Mouse (Mus musculus) lung, embryonic 16.5 days (tissue): ENCODE results near the gene Bpi. TPM values are rescaled to one million over a fixed set of nuclear protein-coding genes. Genes with fewer than 3 reads are reported as not detected.

Experiments used
- ATAC-seq: fragments of 200-750 bp; cut with Nextera tagmentation; 2 replicates; pipeline ENCODE4 v1.8.0; 2017; ENCODE audit warnings: low read depth, mild to moderate bottlenecking, moderate library complexity
- H3K27ac ChIP-seq: fragments of 300-500 bp; sonication (generic); 2 replicates; pipeline ENCODE4 v1.5.1; 2014; ENCODE audit warnings: mild to moderate bottlenecking, control low read depth, low read length
- H3K27me3 ChIP-seq: fragments of 300-500 bp; sonication (generic); 2 replicates; pipeline ENCODE4 v1.6.1; 2014; ENCODE audit warnings: low read depth, low read length, mixed read lengths; ENCODE audit not compliant: control insufficient read depth, insufficient read depth
- H3K36me3 ChIP-seq: fragments of 300-500 bp; sonication (generic); 2 replicates; pipeline ENCODE4 v1.6.1; 2014; ENCODE audit warnings: low read length; ENCODE audit not compliant: control insufficient read depth, insufficient read depth
- H3K4me1 ChIP-seq: fragments of 300-500 bp; sonication (generic); replicated peaks from 2 replicates; pipeline ENCODE4 v1.6.1; 2014; ENCODE audit warnings: low read length, mixed read lengths; ENCODE audit not compliant: control insufficient read depth, insufficient read depth
- H3K4me2 ChIP-seq: fragments of 300-500 bp; sonication (generic); 2 replicates; pipeline ENCODE4 v1.6.1; 2014; ENCODE audit warnings: low read depth, low read length, control low read depth
- H3K4me3 ChIP-seq: fragments of 300-500 bp; sonication (generic); 2 replicates; pipeline ENCODE4 v1.5.1; 2014; ENCODE audit warnings: mild to moderate bottlenecking, low read length, control low read depth
- H3K9ac ChIP-seq: fragments of 300-500 bp; sonication (generic); 2 replicates; pipeline ENCODE4 v1.6.1; 2014; ENCODE audit warnings: low read length, control low read depth
- H3K9me3 ChIP-seq: fragments of 300-500 bp; sonication (generic); 2 replicates; pipeline ENCODE4 v1.6.1; 2016; ENCODE audit warnings: low read length; ENCODE audit not compliant: control insufficient read depth
- WGBS: fragments of 180-500 bp; shearing (Covaris S2); extraction: QIAGEN DNeasy Blood & Tissue Kit; methylation state at CpG from one replicate; pipeline ENCODE4 v1.1.7; 2014; 5-methylcytosine and 5-hydroxymethylcytosine counted together
- polyA plus RNA-seq: library from polyadenylated mRNA; unstranded; fragments of >200 nt; fragmentation: Nextera tagmentation; extraction: Ambion mirVana; gene quantifications from 2 replicates; pipeline ENCODE4 v1.2.1, GENCODE M21; 2015

Gene Bpi
- polyA plus RNA-seq, 1 experiment from 2014 or later, result not detected

DNA sequence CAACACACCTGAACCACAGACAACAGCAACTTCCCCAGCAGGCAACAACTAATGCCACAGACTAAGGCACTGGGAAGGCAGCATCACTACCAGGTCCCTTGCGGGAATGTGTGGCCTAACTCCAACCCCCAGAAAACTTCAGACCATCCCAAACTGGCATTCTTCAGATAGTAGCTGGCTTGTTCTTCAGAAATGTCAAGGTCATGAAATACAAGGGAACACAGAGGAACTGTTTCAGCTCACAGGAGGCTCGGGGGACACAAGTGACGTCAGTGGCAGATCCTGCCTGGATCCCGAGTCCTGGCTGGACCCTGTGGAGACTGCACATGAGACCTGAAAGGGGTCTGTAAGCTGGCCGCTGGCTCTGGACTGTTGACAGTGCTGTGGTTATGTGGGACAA, 4.1 kb upstream of the Bpi start:
- ATAC-seq, result no peak
- no peaks in the 10 kb centered on the region for H3K9me3 ChIP-seq
- no peak overlapping the region for H3K27ac ChIP-seq
- no peak overlapping the region for H3K4me3 ChIP-seq
- WGBS, result 70% methylated on average over 5 of the region's 5 CpGs
- no peaks in the 10 kb centered on the region for H3K36me3 ChIP-seq
- H3K27me3 ChIP-seq, result no peaks in the 10 kb centered on the region
- no peak overlapping the region for H3K4me2 ChIP-seq
- no peak overlapping the region for H3K9ac ChIP-seq
- peaks cover 17% of the 10 kb centered on the region for H3K4me1 ChIP-seq

DNA sequence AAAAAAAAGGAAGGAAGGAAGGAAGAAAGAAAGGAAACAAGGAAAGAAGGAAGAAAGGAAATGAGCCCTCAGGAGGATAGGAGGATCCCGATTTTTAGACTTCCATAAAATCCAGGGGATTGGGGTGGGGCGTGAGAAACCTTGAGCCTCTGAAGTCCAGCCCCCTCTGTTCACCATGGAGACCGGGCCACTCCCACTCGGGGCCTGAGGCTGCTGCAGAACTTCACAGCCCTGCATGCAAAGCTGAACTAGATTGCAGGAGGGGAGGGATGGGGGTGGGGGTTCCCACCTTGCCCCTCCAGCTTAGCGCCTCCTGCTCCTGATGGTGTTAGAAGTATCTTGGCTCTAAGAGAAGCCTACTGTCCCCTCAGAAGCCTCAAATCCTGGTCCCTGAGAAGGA, 1.0 kb upstream of the Bpi start:
- no peaks in the 10 kb centered on the region for H3K9me3 ChIP-seq
- 10% methylated on average over 5 of the region's 5 CpGs for WGBS
- no peaks in the 10 kb centered on the region for H3K36me3 ChIP-seq
- no peak overlapping the region for H3K4me3 ChIP-seq
- no peak overlapping the region for H3K4me2 ChIP-seq
- H3K27ac ChIP-seq, result no peak overlapping the region
- H3K4me1 ChIP-seq, result peaks cover 17% of the 10 kb centered on the region
- H3K9ac ChIP-seq, result peak overlapping the region; percentile 22; the same call in 1 of the 2 replicates
- ATAC-seq, result peak; percentile 74
- no peaks in the 10 kb centered on the region for H3K27me3 ChIP-seq

GRCm38 (mm10) chr2:158258781-158259180, 887 bp downstream of the Bpi start:
- H3K9ac ChIP-seq, result no peak overlapping the region
- no peaks in the 10 kb centered on the region for H3K36me3 ChIP-seq
- WGBS, result 12% methylated on average over 12 of the region's 12 CpGs
- no peaks in the 10 kb centered on the region for H3K27me3 ChIP-seq
- no peak overlapping the region for H3K4me3 ChIP-seq
- ATAC-seq, result peak; percentile 46; the same call in 1 of the 2 replicates
- H3K27ac ChIP-seq, result no peak overlapping the region
- peaks cover 12% of the 10 kb centered on the region for H3K4me1 ChIP-seq
- no peaks in the 10 kb centered on the region for H3K9me3 ChIP-seq
- H3K4me2 ChIP-seq, result peak overlapping the region; percentile 29; the same call in 1 of the 2 replicates

- no peak for ATAC-seq
- Histone ChIP-seq H3K4me3 (no peak overlapping the region), H3K4me1 (peaks cover 12% of the 10 kb centered on the region), H3K4me2 (no peak overlapping the region), H3K9ac (no peak overlapping the region), H3K27me3 (no peaks in the 10 kb centered on the region), H3K27ac (no peak overlapping the region), H3K9me3 (no peaks in the 10 kb centered on the region), H3K36me3 (no peaks in the 10 kb centered on the region)
- 67% methylated on average over 8 of the region's 8 CpGs for WGBS
Measured at GRCm38 (mm10) chr2:158259498-158259897, 1.6 kb downstream of the Bpi start.

- Histone ChIP-seq H3K4me3 (no peak overlapping the region), H3K4me1 (no peaks in the 10 kb centered on the region), H3K9ac (no peak overlapping the region), H3K4me2 (no peak overlapping the region), H3K9me3 (no peaks in the 10 kb centered on the region), H3K27ac (no peak overlapping the region), H3K27me3 (no peaks in the 10 kb centered on the region), H3K36me3 (no peaks in the 10 kb centered on the region)
- WGBS, result 81% methylated on average over 3 of the region's 3 CpGs
- no peak for ATAC-seq
Measured at GRCm38 (mm10) chr2:158264877-158265276, 7.0 kb downstream of the Bpi start.

- 82% methylated on average over 8 of the region's 8 CpGs for WGBS
- Histone ChIP-seq H3K36me3 (no peaks in the 10 kb centered on the region), H3K27ac (no peak overlapping the region), H3K4me2 (no peak overlapping the region), H3K4me3 (no peak overlapping the region), H3K27me3 (no peaks in the 10 kb centered on the region), H3K9me3 (no peaks in the 10 kb centered on the region), H3K9ac (no peak overlapping the region), H3K4me1 (no peaks in the 10 kb centered on the region)
- ATAC-seq, result no peak
Measured at GRCm38 (mm10) chr2:158270017-158270416, 12.1 kb downstream of the Bpi start.

DNA sequence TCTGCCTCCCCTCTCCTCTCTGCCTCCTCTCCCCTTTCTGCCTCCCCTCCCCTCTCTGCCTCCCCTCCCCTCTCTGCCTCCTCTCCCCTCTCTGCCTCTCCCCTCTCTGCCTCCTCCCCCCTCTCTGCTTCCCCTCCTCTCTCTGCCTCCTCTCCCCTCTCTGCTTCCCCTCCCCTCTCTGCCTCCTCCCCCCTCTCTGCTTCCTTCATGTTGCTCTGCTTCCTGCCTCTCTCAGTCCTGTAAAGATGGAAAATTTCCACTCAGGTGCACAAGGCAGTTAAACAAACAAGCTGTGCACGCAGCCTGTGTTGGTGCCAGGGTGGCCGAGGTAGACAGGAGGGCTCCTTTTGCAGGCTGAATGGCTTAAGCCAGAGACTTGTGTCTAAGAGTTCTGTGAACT, 15.8 kb downstream of the Bpi start:
- ATAC-seq, result peak; percentile 55
- Histone ChIP-seq H3K9ac (no peak overlapping the region), H3K9me3 (no peaks in the 10 kb centered on the region), H3K4me3 (no peak overlapping the region), H3K4me1 (no peaks in the 10 kb centered on the region), H3K27ac (peak overlapping the region; percentile 26), H3K36me3 (no peaks in the 10 kb centered on the region), H3K27me3 (no peaks in the 10 kb centered on the region), H3K4me2 (no peak overlapping the region)
- 8% methylated on average over 2 of the region's 2 CpGs for WGBS

GRCm38 (mm10) chr2:158275349-158275748, 17.5 kb downstream of the Bpi start:
- Histone ChIP-seq H3K36me3 (no peaks in the 10 kb centered on the region), H3K4me1 (no peaks in the 10 kb centered on the region), H3K9me3 (no peaks in the 10 kb centered on the region), H3K4me2 (no peak overlapping the region), H3K27ac (no peak overlapping the region), H3K9ac (no peak overlapping the region), H3K27me3 (no peaks in the 10 kb centered on the region), H3K4me3 (no peak overlapping the region)
- 90% methylated on average over 3 of the region's 3 CpGs for WGBS
- ATAC-seq, result no peak

DNA sequence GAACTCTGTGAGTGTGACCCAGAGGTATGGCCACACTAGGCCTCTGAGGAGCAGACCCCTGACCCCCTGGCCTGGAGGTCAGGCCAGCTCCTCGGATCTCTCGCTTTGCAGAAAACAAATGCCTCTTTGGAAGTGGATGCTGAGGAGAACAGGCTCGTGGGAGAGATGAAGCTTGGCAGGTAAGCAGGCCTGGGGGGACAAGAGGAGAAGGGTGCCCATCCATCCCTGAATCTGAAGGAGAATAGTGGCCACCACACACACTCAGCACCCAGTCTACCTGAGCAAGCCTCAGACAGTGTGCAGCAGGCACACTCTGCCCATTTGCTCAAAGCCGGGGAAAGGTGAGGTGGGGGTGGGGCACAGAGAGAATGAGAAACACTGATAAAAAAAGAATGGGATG, 17.9 kb downstream of the Bpi start:
- H3K27me3 ChIP-seq, result no peaks in the 10 kb centered on the region
- no peak overlapping the region for H3K9ac ChIP-seq
- 57% methylated on average over 4 of the region's 4 CpGs for WGBS
- H3K4me1 ChIP-seq, result no peaks in the 10 kb centered on the region
- H3K27ac ChIP-seq, result no peak overlapping the region
- H3K4me2 ChIP-seq, result no peak overlapping the region
- no peaks in the 10 kb centered on the region for H3K9me3 ChIP-seq
- ATAC-seq, result no peak
- no peaks in the 10 kb centered on the region for H3K36me3 ChIP-seq
- H3K4me3 ChIP-seq, result no peak overlapping the region

DNA sequence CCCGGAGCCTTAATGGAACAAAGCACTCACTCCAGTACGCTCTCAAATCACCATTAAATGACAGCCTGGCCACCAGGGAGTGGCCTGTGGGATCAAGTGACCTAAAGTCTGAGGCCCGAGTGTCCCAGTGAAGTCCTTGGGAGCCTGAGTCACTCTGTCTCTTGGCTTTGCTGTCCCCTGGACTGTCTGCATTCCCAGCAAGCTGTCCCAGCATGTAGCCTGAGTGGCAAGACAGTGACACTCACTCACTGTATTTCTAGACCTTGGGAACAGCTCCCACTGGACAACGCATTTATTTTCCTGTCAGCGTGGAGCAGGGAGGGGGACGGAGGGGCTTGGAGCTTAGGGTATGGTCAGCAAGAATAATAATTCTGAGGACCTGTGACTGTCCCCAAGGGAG, 18.6 kb downstream of the Bpi start:
- no peaks in the 10 kb centered on the region for H3K9me3 ChIP-seq
- H3K27me3 ChIP-seq, result no peaks in the 10 kb centered on the region
- H3K4me3 ChIP-seq, result no peak overlapping the region
- H3K4me1 ChIP-seq, result no peaks in the 10 kb centered on the region
- 67% methylated on average over 6 of the region's 6 CpGs for WGBS
- no peak overlapping the region for H3K4me2 ChIP-seq
- H3K36me3 ChIP-seq, result no peaks in the 10 kb centered on the region
- ATAC-seq, result no peak
- no peak overlapping the region for H3K27ac ChIP-seq
- no peak overlapping the region for H3K9ac ChIP-seq
